Comparison of ENCODE assay signal across 8 mouse cellular contexts in the genomic region with DNA sequence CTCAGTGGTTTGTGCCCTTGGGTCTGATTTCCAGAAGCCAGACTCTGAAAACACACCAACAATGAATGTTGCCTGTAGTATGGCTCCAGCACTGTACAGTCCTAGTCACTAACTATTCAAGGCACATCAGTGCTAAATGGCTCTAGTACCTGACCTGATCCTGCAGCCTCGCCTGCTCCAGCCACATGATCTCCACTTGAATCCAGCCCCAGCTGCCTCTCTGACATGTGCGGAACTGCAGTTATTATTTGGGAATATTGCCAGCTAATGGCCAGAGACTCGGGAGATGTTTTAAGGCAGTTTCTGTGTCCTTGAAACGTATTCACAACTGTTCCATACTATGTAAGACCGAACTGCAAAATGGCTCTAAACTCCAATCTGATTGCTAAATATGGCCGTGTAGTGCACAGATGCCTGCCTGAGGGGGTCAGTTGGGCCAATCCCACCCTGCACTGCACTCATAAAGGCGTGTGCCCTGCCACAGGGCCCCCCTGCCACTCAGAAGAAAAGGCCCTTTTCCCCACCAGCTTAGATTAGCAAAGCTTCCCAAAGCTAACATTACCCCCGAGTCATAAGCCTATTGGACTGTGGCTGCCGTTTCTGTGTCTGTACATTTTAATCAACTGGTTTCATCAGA. TPM values are rescaled to one million over a fixed set of nuclear protein-coding genes. Genes with fewer than 3 reads are reported as not detected.
A peak's percentile ranks its signal among the peaks of the same experiment; 100 is the strongest.
DNase-seq lines count a peak whose midpoint lies in the region; ATAC-seq and TF ChIP-seq lines count a peak whose summit lies in the region.
"Had no signal": no experiment of that assay in that cellular context is flagged by ENCODE, and none has a peak within 500 bp of the region (broad histone marks: within the 10 kb centered on the region; RNA-seq: fewer than 3 reads in every experiment).

No protein-coding gene starts in this region.

- no peak for ATAC-seq in midbrain, postnatal 0 days (ENCODE audit: low FRiP score)
- ATAC-seq in forebrain, embryonic 14.5 days = peak; percentile 31
- no peak for ATAC-seq in stomach, postnatal 0 days (ENCODE audit: low FRiP score, low TSS enrichment)
- no peak for ATAC-seq in inflammation-experienced regulatory T-cells, adult 6 months

- peaks cover 3% of the 10 kb centered on the region; the same call in 1 of the 2 replicates for H3K27me3 ChIP-seq in midbrain, embryonic 10.5 days (ENCODE audit: low read depth, poor library complexity, severe bottlenecking)
- no peaks in the 10 kb centered on the region for H3K27me3 ChIP-seq in midbrain, postnatal 0 days (ENCODE audit: insufficient read depth, low read length)
- H3K27me3 ChIP-seq in forebrain, embryonic 14.5 days (replicated peaks; ENCODE audit: control insufficient read depth, insufficient read depth, low read length) = no peaks in the 10 kb centered on the region
- no peaks in the 10 kb centered on the region for H3K27me3 ChIP-seq in limb, embryonic 10.5 days (ENCODE audit: low read depth, poor library complexity, severe bottlenecking)
- no peaks in the 10 kb centered on the region for H3K27me3 ChIP-seq in stomach, postnatal 0 days (ENCODE audit: control insufficient read depth, insufficient read depth, low read length)

- peak overlapping the region; percentile 88 for H3K27ac ChIP-seq in midbrain, embryonic 10.5 days (replicated peaks)
- no peak overlapping the region for H3K27ac ChIP-seq in midbrain, postnatal 0 days (ENCODE audit: low read depth, low read length)
- peak overlapping the region; percentile 74 for H3K27ac ChIP-seq in forebrain, embryonic 14.5 days (ENCODE audit: low read depth, low read length)
- H3K27ac ChIP-seq in limb, embryonic 10.5 days = peak overlapping the region; percentile 91
- H3K27ac ChIP-seq in stomach, postnatal 0 days (replicated peaks) = peak overlapping the region; percentile 89

- no peak for TF ChIP-seq CTCF in midbrain, postnatal 0 days (IDR thresholded peaks at IDR 0.05)
- TF ChIP-seq CTCF in stomach, postnatal 0 days (IDR thresholded peaks at IDR 0.05; ENCODE audit: low read depth) = no peak

- WGBS in midbrain, embryonic 10.5 days = 56% methylated on average over 9 of the region's 9 CpGs
- 26% methylated on average over 9 of the region's 9 CpGs for WGBS in midbrain, postnatal 0 days
- 26% methylated on average over 9 of the region's 9 CpGs for WGBS in forebrain, embryonic 14.5 days
- WGBS in limb, embryonic 10.5 days = 78% methylated on average over 9 of the region's 9 CpGs
- WGBS in stomach, postnatal 0 days = 26% methylated on average over 9 of the region's 9 CpGs

- no peak overlapping the region for H3K4me2 ChIP-seq in midbrain, postnatal 0 days (ENCODE audit: low read depth, low read length, poor library complexity, severe bottlenecking)
- H3K4me2 ChIP-seq in forebrain, embryonic 14.5 days (ENCODE audit: low read length) = peak overlapping the region; percentile 15
- peak overlapping the region; percentile 11; the same call in 1 of the 2 replicates for H3K4me2 ChIP-seq in stomach, postnatal 0 days (replicated peaks; ENCODE audit: low read depth)

- peaks cover 54% of the 10 kb centered on the region for H3K36me3 ChIP-seq in midbrain, embryonic 10.5 days
- no peaks in the 10 kb centered on the region for H3K36me3 ChIP-seq in midbrain, postnatal 0 days (ENCODE audit: insufficient read depth, low read length)
- no peaks in the 10 kb centered on the region for H3K36me3 ChIP-seq in forebrain, embryonic 14.5 days (ENCODE audit: control insufficient read depth, insufficient read depth, low read length)
- H3K36me3 ChIP-seq in limb, embryonic 10.5 days = peaks cover 80% of the 10 kb centered on the region
- no peaks in the 10 kb centered on the region for H3K36me3 ChIP-seq in stomach, postnatal 0 days (ENCODE audit: control insufficient read depth, insufficient read depth, low read length)

- H3K9ac ChIP-seq in midbrain, postnatal 0 days (replicated peaks; ENCODE audit: low read length, poor library complexity, severe bottlenecking) = no peak overlapping the region; the same call in 1 of the 2 replicates
- peak overlapping the region; percentile 9; the same call in 1 of the 2 replicates for H3K9ac ChIP-seq in forebrain, embryonic 14.5 days (ENCODE audit: low read length)
- no peak overlapping the region for H3K9ac ChIP-seq in stomach, postnatal 0 days (ENCODE audit: low read length)

- TF ChIP-seq EP300 in stomach, postnatal 0 days (optimal IDR thresholded peaks at IDR 0.05) = no peak

- H3K4me1 ChIP-seq in midbrain, embryonic 10.5 days = peaks cover 47% of the 10 kb centered on the region
- H3K4me1 ChIP-seq in midbrain, postnatal 0 days (ENCODE audit: insufficient read depth, low read length) = peaks cover 11% of the 10 kb centered on the region
- H3K4me1 ChIP-seq in forebrain, embryonic 14.5 days (ENCODE audit: control insufficient read depth, insufficient read depth, low read length) = peaks cover 23% of the 10 kb centered on the region
- H3K4me1 ChIP-seq in limb, embryonic 10.5 days = peaks cover 60% of the 10 kb centered on the region
- H3K4me1 ChIP-seq in stomach, postnatal 0 days (replicated peaks; ENCODE audit: control insufficient read depth, insufficient read depth) = peaks cover 12% of the 10 kb centered on the region

- peak overlapping the region; percentile 24; the same call in 1 of the 2 replicates for H3K4me3 ChIP-seq in midbrain, embryonic 10.5 days
- H3K4me3 ChIP-seq in midbrain, postnatal 0 days (ENCODE audit: low read depth, low read length) = no peak overlapping the region
- no peak overlapping the region for H3K4me3 ChIP-seq in forebrain, embryonic 14.5 days (ENCODE audit: low read depth, low read length)
- H3K4me3 ChIP-seq in limb, embryonic 10.5 days = no peak overlapping the region
- no peak overlapping the region for H3K4me3 ChIP-seq in stomach, postnatal 0 days (ENCODE audit: low read depth, low read length)

- DNase-seq in midbrain, embryonic 10.5 days (ENCODE audit: low spot score) = peak; percentile 37
- no peak for DNase-seq in midbrain, postnatal 0 days (ENCODE audit: low spot score)
- DNase-seq in forebrain, embryonic 14.5 days (ENCODE audit: low spot score) = peak; percentile 41
- no peak for DNase-seq in limb, embryonic 10.5 days (ENCODE audit: low spot score)
- DNase-seq in stomach, postnatal 0 days (ENCODE audit: low spot score) = no peak
- DNase-seq in gastrocnemius, postnatal 14 days = no peak
- DNase-seq: thymus, adult 2 months had no signal

- no peaks in the 10 kb centered on the region for H3K9me3 ChIP-seq in midbrain, embryonic 10.5 days (replicated peaks)
- H3K9me3 ChIP-seq in midbrain, postnatal 0 days (ENCODE audit: low read length) = no peaks in the 10 kb centered on the region
- H3K9me3 ChIP-seq in forebrain, embryonic 14.5 days (replicated peaks; ENCODE audit: control insufficient read depth, low read length) = no peaks in the 10 kb centered on the region
- H3K9me3 ChIP-seq in limb, embryonic 10.5 days (replicated peaks) = no peaks in the 10 kb centered on the region
- H3K9me3 ChIP-seq in stomach, postnatal 0 days (ENCODE audit: control insufficient read depth, low read length) = no peaks in the 10 kb centered on the region

- intact Hi-C loops in gastrocnemius, postnatal 14 days (cut with DNase I; ENCODE audit: low total_unique reads) = no loop called here

RNA-seq across cellular contexts. Expression of a gene that starts 11.0 kb away (rescaled TPM):
- polyA plus RNA-seq in midbrain, embryonic 10.5 days (2016; fragmentation: Nextera tagmentation; extraction: Ambion mirVana) = 168 and 195 TPM in 2 replicates
- 51.6 and 72.1 TPM in 2 replicates for total RNA-seq in midbrain, postnatal 0 days (2014; rRNA removed)
- 56.3 and 58.8 TPM in 2 replicates for polyA plus RNA-seq in midbrain, postnatal 0 days (2015; fragmentation: Nextera tagmentation; extraction: Ambion mirVana)
- 90.2 and 101 TPM in 2 replicates for polyA plus RNA-seq in forebrain, embryonic 14.5 days (2014; fragmentation: Nextera tagmentation; extraction: Ambion mirVana)
- polyA plus RNA-seq in limb, embryonic 10.5 days (2016; fragmentation: Nextera tagmentation; extraction: Ambion mirVana) = 160 and 215 TPM in 2 replicates
- 238 and 254 TPM in 2 replicates for polyA plus RNA-seq in stomach, postnatal 0 days (2015; fragmentation: Nextera tagmentation; extraction: Ambion mirVana)
- 100 to 1,000 TPM; 209 to 290 TPM for total RNA-seq in gastrocnemius, postnatal 14 days (2021)
- under 1 TPM in 1 of 3 experiments, not detected in 2; 0.27 TPM for polyA plus RNA-seq in inflammation-experienced regulatory T-cells, adult 6 months (2017; shearing (Covaris generic))

Comparison
In these comparisons a context has a peak if more than half of its experiments do, and no peak if none do; other contexts are left out.
1. DNase-seq: peak in midbrain, embryonic 10.5 days (single experiment) and forebrain, embryonic 14.5 days (single experiment); none in midbrain, postnatal 0 days (single experiment), limb, embryonic 10.5 days (single experiment), stomach, postnatal 0 days (single experiment) and gastrocnemius, postnatal 14 days (single experiment).
2. RNA of a gene that starts 11.0 kb away (polyA plus RNA-seq): 238 to 254 TPM in stomach, postnatal 0 days, 160 to 215 TPM in limb, embryonic 10.5 days, 168 to 195 TPM in midbrain, embryonic 10.5 days, 90.2 to 101 TPM in forebrain, embryonic 14.5 days and 56.3 to 58.8 TPM in midbrain, postnatal 0 days; 0.27 TPM in inflammation-experienced regulatory T-cells, adult 6 months; every median in the first group is over 10 times any median in the second.